Mouse (Mus musculus) stomach, embryonic 15.5 days (tissue): ENCODE results near the gene Tmem51. TPM values are rescaled to one million over a fixed set of nuclear protein-coding genes. Genes with fewer than 3 reads are reported as not detected.
A peak's percentile ranks its signal among the peaks of the same experiment; 100 is the strongest.

Experiments used
- ATAC-seq: fragments of 200-750 bp; cut with Nextera tagmentation; 2 replicates; pipeline ENCODE4 v1.8.0; 2017; ENCODE audit warnings: low read depth, moderate number of reproducible peaks, moderate TSS enrichment; ENCODE audit not compliant: insufficient read depth, low FRiP score
- H3K27ac ChIP-seq: fragments of 300-500 bp; sonication (generic); 2 replicates; pipeline ENCODE4 v1.5.1; 2015; ENCODE audit warnings: mild to moderate bottlenecking, inconsistent platforms
- H3K27me3 ChIP-seq: fragments of 300-500 bp; sonication (generic); replicated peaks from 2 replicates; pipeline ENCODE4 v1.6.1; 2015; ENCODE audit warnings: inconsistent platforms
- H3K36me3 ChIP-seq: fragments of 300-500 bp; sonication (generic); 2 replicates; pipeline ENCODE4 v1.6.1; 2015; ENCODE audit warnings: inconsistent platforms
- H3K4me1 ChIP-seq: fragments of 300-500 bp; sonication (generic); 2 replicates; pipeline ENCODE4 v1.6.1; 2015; ENCODE audit warnings: inconsistent platforms
- H3K4me2 ChIP-seq: fragments of 300-500 bp; sonication (generic); 2 replicates; pipeline ENCODE4 v1.6.1; 2015; ENCODE audit warnings: mild to moderate bottlenecking, inconsistent platforms
- H3K4me3 ChIP-seq: fragments of 300-500 bp; sonication (generic); replicated peaks from 2 replicates; pipeline ENCODE4 v1.5.1; 2015; ENCODE audit warnings: inconsistent platforms
- H3K9ac ChIP-seq: fragments of 300-500 bp; sonication (generic); 2 replicates; pipeline ENCODE4 v1.6.1; 2015; ENCODE audit warnings: inconsistent platforms
- H3K9me3 ChIP-seq: fragments of 300-500 bp; sonication (generic); 2 replicates; pipeline ENCODE4 v1.6.1; 2016; ENCODE audit warnings: inconsistent platforms
- WGBS: fragments of 180-500 bp; shearing (Covaris S2); methylation state at CpG from one replicate; pipeline ENCODE4 v1.1.7; 2015; 5-methylcytosine and 5-hydroxymethylcytosine counted together
- polyA plus RNA-seq: library from polyadenylated mRNA; unstranded; fragments of >200 nt; fragmentation: Nextera tagmentation; extraction: Ambion mirVana; gene quantifications from 2 replicates; pipeline ENCODE4 v1.2.1, GENCODE M21; 2015

The Tmem51 gene
- polyA plus RNA-seq, 1 experiment from 2014 or later, result 62.4 TPM

- Histone ChIP-seq H3K4me2 (no peak overlapping the region), H3K36me3 (no peaks in the 10 kb centered on the region), H3K4me3 (no peak overlapping the region), H3K27ac (peak overlapping the region; percentile 90), H3K9ac (no peak overlapping the region), H3K4me1 (peaks cover 45% of the 10 kb centered on the region), H3K27me3 (no peaks in the 10 kb centered on the region), H3K9me3 (no peaks in the 10 kb centered on the region)
- 56% methylated on average over 4 of the region's 4 CpGs for WGBS
- ATAC-seq, result no peak
Measured at GRCm38 (mm10) chr4:142066576-142066975, 17.5 kb downstream of the Tmem51 start.

- Histone ChIP-seq H3K9me3 (no peaks in the 10 kb centered on the region), H3K4me3 (no peak overlapping the region), H3K4me1 (peaks cover 49% of the 10 kb centered on the region), H3K27me3 (no peaks in the 10 kb centered on the region), H3K4me2 (peak overlapping the region; percentile 26), H3K27ac (peak overlapping the region; percentile 90), H3K36me3 (no peaks in the 10 kb centered on the region), H3K9ac (no peak overlapping the region)
- 34% methylated on average over 6 of the region's 6 CpGs for whole genome bisulfite sequencing
- ATAC-seq, result peak; percentile 15; the same call in 1 of the 2 replicates
Measured at GRCm38 (mm10) chr4:142065835-142066234, 18.3 kb downstream of the Tmem51 start.

DNA sequence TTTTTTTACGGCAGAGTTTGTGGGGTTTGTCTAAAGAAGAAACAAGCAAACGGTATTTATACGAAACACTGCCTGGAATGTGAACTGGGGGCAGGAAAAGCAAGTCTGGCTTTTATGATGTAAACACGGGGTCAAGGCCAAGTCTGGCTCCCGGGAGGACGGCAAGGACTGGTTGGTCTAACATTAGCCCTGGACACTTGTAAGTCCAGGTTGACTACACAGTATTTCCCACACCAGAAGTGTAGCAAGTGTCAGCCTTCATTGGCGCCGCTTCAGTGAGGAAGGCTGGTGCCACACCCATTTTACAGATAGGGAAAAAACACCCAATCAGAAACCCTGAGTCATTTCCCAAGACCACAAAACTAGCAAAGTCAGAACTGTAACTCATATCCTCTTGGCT, 18.8 kb downstream of the Tmem51 start:
- Histone ChIP-seq H3K27ac (peak overlapping the region; percentile 90), H3K36me3 (no peaks in the 10 kb centered on the region), H3K4me3 (no peak overlapping the region), H3K9me3 (no peaks in the 10 kb centered on the region), H3K4me1 (peaks cover 51% of the 10 kb centered on the region), H3K27me3 (no peaks in the 10 kb centered on the region), H3K9ac (no peak overlapping the region), H3K4me2 (peak overlapping the region; percentile 26; the same call in 1 of the 2 replicates)
- ATAC-seq, result no peak
- 41% methylated on average over 8 of the region's 8 CpGs for WGBS

DNA sequence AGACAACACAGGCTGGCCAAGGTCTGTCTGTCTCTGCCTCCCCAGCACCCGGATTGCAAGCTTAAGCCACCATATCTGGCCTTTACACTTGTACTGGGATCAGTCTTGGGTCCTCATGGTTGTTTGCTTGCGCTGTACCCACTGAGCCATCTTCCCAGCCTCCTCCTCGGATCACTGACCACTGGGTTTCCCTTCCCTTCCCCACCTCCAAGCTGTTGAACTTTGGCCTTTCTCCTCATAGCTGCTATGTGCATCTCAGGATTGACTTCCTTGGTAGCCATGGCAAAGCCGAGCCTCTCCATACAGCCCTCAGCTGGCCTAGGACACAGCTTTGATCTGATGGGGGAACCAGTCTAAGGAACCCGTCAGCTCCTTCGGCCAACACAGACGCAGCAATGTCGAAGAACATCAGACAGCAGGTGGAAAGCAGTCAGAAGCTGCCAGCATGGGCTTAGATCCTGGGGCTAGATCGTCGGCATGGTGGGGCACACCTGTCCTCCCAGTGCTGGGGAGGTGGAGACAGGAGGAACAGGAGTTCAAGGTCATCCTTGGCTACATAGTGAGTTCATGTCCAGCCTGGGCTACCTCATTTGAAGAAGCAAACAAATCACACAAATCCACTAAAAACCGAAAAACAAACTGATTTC, 19.4 kb downstream of the Tmem51 start:
- Histone ChIP-seq H3K4me1 (peaks cover 52% of the 10 kb centered on the region), H3K27me3 (no peaks in the 10 kb centered on the region), H3K4me3 (no peak overlapping the region), H3K27ac (peak overlapping the region; percentile 90), H3K9ac (no peak overlapping the region), H3K4me2 (no peak overlapping the region), H3K9me3 (no peaks in the 10 kb centered on the region), H3K36me3 (no peaks in the 10 kb centered on the region)
- 79% methylated on average over 11 of the region's 11 CpGs for WGBS
- no peak for ATAC-seq

GRCm38 (mm10) chr4:142063057-142063534, 21.0 kb downstream of the Tmem51 start:
- H3K4me2 ChIP-seq, result no peak overlapping the region
- no peaks in the 10 kb centered on the region for H3K36me3 ChIP-seq
- H3K4me1 ChIP-seq, result peaks cover 47% of the 10 kb centered on the region
- H3K27ac ChIP-seq, result 0 out of 2 replicates have a peak overlapping the region, but pooled peaks have one; percentile 54
- peak; percentile 70 for ATAC-seq
- H3K4me3 ChIP-seq, result no peak overlapping the region
- no peaks in the 10 kb centered on the region for H3K27me3 ChIP-seq
- no peak overlapping the region for H3K9ac ChIP-seq
- H3K9me3 ChIP-seq, result no peaks in the 10 kb centered on the region
- WGBS, result 74% methylated on average over 8 of the region's 8 CpGs

- Histone ChIP-seq H3K36me3 (no peaks in the 10 kb centered on the region), H3K27ac (peak overlapping the region; percentile 26; the same call in 1 of the 2 replicates), H3K4me1 (peaks cover 53% of the 10 kb centered on the region), H3K4me3 (no peak overlapping the region), H3K4me2 (no peak overlapping the region), H3K9me3 (no peaks in the 10 kb centered on the region), H3K27me3 (no peaks in the 10 kb centered on the region), H3K9ac (no peak overlapping the region)
- 71% methylated on average over 23 of the region's 23 CpGs for WGBS
- ATAC-seq, result no peak
Measured at GRCm38 (mm10) chr4:142061485-142062240, 22.4 kb downstream of the Tmem51 start.

DNA sequence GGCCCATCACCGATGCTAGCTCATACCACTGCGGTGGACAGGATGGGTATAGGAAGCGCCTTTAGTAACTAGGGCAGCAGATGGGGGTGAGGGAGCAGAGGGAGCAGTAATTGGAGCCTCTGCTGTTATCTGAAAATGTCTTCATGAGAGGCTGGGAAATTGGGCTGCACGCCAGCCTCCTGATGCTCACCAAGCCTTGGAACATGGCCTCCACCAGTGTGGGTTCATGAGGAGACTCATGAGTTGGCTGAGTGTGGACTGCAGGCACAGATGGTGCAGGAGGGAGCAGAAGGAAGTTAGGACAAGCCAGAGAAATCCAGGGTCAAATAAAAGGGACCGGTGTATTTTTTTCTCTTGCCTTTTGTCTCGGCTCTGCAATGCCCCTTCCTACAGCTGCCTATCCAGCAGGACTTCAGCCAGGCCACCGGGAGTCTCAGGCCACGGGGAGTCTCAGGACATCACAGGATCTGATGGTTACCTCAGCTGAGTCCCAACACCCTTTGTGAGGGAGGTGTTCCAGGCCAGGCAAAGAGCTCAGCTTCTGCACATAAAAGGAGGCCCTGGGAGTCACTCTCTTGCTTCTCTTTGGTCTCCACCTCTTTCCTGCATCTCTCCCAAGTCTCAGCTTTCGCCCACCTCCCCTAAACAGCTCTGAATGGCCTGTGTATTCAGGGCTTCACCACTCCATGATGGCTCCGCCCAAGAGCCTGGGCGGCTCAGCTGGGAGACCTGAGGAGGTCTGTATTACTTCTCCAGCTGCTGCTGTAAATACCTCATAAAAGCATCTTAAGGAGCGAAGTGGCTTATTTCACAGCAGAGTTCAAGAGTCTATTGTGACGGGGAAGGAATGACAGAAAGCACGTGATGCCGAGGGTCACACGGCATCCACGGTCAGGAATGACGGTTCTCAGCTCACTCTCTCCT, 23.4 kb downstream of the Tmem51 start:
- Histone ChIP-seq H3K27ac (peak overlapping the region; percentile 11; the same call in 1 of the 2 replicates), H3K4me1 (peaks cover 43% of the 10 kb centered on the region), H3K9ac (no peak overlapping the region), H3K27me3 (no peaks in the 10 kb centered on the region), H3K36me3 (no peaks in the 10 kb centered on the region), H3K4me2 (no peak overlapping the region), H3K4me3 (no peak overlapping the region), H3K9me3 (no peaks in the 10 kb centered on the region)
- no peak for ATAC-seq
- WGBS, result 53% methylated on average over 18 of the region's 18 CpGs

- H3K27me3 ChIP-seq, result no peaks in the 10 kb centered on the region
Measured at GRCm38 (mm10) chr4:142059841-142060193, 24.3 kb downstream of the Tmem51 start.

GRCm38 (mm10) chr4:142059113-142059840, 24.8 kb downstream of the Tmem51 start:
- 76% methylated on average over 13 of the region's 13 CpGs for WGBS
- Histone ChIP-seq H3K27me3 (no peaks in the 10 kb centered on the region), H3K4me3 (no peak overlapping the region), H3K9ac (no peak overlapping the region), H3K36me3 (no peaks in the 10 kb centered on the region), H3K4me2 (no peak overlapping the region), H3K9me3 (no peaks in the 10 kb centered on the region), H3K4me1 (peaks cover 32% of the 10 kb centered on the region), H3K27ac (no peak overlapping the region)
- ATAC-seq, result no peak

More at GRCm38 (mm10) chr4:142059841-142060193, 24.3 kb downstream of the Tmem51 start:
- no peak for ATAC-seq
- Histone ChIP-seq H3K36me3 (no peaks in the 10 kb centered on the region), H3K4me3 (no peak overlapping the region), H3K9ac (no peak overlapping the region), H3K27ac (no peak overlapping the region), H3K4me2 (no peak overlapping the region), H3K4me1 (peaks cover 34% of the 10 kb centered on the region), H3K9me3 (no peaks in the 10 kb centered on the region)
- 81% methylated on average over 8 of the region's 8 CpGs for whole genome bisulfite sequencing

DNA sequence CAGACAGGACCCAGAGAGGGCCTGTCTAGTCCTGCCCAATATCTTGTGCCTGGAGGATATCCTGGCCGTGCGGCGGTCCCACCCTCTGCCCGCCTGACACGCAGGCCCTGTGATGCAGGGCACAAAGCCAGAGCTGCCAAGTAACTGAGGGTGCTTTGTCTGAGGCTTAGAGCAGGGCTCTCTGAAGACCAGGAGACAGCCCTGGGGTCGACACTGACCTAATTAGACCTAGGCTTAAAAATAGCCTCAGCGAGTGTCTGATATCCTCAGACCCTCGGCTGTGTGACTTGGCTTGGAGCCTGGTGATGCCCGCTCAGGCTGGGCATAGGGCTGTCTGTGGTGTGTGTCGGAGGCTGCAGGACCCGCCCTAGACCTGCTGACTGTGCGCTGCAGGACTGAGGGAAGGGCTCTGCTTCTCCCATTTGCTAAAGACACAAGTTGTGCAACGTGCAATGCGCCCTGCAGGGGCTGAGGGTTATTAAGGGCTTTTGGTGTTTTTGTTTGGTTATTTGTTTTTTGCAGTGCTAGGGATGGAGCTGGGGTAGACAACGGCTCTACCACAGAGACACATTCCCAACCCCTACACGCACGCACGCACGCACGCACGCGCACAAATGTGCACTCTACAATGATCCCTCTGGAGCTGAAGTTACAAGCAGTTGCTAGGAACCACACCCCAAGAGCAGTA, 26.4 kb downstream of the Tmem51 start:
- no peak overlapping the region for H3K4me3 ChIP-seq
- 76% methylated on average over 22 of the region's 22 CpGs for WGBS
- no peak overlapping the region for H3K9ac ChIP-seq
- H3K36me3 ChIP-seq, result no peaks in the 10 kb centered on the region
- ATAC-seq, result peak; percentile 45
- H3K27me3 ChIP-seq, result no peaks in the 10 kb centered on the region
- no peak overlapping the region for H3K4me2 ChIP-seq
- peak overlapping the region; percentile 77 for H3K27ac ChIP-seq
- no peaks in the 10 kb centered on the region for H3K9me3 ChIP-seq
- peaks cover 34% of the 10 kb centered on the region for H3K4me1 ChIP-seq
